Mouse (Mus musculus) adrenal gland, postnatal 36 days (tissue): ENCODE measurements around the gene Camta1. TPM values are rescaled to one million over a fixed set of nuclear protein-coding genes. Genes with fewer than 3 reads are reported as not detected.
"Not testable (repeated sequence)": the region's sequence is repeated elsewhere in the genome, so short reads cannot be mapped to it uniquely, and the experiment has no call there.

Experiments used
- DNase-seq, 2 experiments: peaks; one replicate each; pipeline ENCODE4 v3.0.0; 2021; ENCODE audit warnings: mixed read lengths in 1 of 2
- total RNA-seq, 2 experiments: library from RNA; stranded (reverse); gene quantifications; 2 replicates each; pipeline ENCODE4 v1.2.3; 2021

Gene Camta1
- total RNA-seq, 2 experiments from 2014 or later = 28.7 to 33.3 TPM

DNA sequence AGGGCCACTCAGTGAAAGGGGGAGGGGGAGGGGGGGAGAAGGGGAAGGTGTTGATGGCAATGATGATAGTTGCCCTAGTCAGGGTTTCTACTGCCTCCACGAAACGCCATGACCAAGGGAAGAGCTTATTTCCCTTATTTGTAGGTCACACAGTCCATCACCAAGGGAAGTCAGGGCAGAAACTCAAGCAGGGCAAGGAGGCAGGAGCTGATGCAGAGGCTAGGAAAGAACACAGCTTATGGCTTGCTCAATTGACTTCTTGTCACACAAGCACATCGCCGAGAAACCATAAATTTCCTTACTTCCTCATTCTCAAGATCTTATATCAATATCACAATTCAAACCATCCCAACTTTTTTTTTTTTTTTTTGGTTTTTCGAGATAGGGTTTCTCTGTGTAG, 970.4 kb downstream of the Camta1 start:
- DNase-seq = no peak

DNA sequence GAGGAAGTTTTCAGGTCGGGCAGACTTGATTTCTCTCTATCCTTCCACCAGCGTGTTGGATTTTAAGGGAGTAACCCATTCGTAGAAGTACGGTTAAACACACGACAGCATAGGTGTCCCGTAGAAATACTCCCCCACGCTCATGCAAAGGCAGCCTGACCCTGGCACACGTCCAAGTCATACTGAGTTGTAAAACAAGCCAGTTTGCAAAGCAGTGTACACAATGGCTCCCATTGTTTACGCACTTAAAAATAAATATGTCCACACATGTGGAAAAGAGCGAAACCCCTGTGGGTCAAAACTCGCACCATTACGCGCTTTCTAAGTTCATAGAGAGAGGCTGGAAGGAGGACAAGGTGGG, 971.7 kb downstream of the Camta1 start:
- no peak for DNase-seq

- DNase-seq = no peak
Measured at GRCm38 (mm10) chr4:150889273-150889954, 972.3 kb downstream of the Camta1 start.

- no peak for DNase-seq
Measured at GRCm38 (mm10) chr4:150888492-150888891, 973.2 kb downstream of the Camta1 start.

GRCm38 (mm10) chr4:150887903-150888302, 973.8 kb downstream of the Camta1 start:
- no peak for DNase-seq

GRCm38 (mm10) chr4:150882632-150883031, 979.0 kb downstream of the Camta1 start:
- DNase-seq = no peak

DNA sequence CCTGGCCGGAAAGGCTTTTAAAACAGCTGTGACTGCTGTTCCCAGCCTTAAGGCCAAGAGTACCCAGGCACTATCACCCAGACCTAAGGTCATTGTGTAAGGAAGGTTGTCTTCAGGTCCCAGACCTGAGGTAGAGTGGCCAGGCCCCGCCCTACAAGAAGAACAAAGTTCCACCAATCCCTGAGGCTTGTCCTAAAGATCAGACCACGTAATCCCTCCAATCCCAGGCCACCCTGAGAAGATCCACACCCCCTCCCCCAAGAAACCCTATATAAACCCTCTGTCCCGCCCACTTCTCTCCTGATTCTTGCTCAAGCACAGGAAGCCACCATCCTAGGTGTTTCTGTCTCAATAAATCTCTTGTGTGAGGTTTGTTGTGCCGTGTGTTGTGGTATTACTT, 981.3 kb downstream of the Camta1 start:
- no peak for DNase-seq

- DNase-seq = no peak
Measured at GRCm38 (mm10) chr4:150879631-150880030, 982.0 kb downstream of the Camta1 start.

DNA sequence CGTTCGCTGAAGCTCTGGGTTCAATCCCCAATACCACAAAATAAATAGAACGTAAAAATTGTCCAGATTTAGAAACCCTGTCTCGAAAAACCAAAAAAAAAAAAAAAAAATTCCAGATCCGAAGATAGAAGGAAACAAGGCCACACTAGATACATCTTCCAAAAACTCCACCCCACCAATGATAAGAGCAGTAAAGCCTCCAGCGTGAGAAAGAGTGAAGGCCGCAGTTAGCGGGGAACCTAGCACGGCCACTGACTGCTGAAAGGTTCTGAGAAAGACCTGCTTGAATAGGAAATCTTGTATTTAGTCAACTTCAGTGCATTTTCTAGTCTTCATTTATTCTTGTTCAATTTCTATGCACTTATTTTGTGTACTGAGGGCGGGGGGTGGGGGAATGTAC, 986.3 kb downstream of the Camta1 start:
- DNase-seq = no peak

GRCm38 (mm10) chr4:150874416-150874815, 987.3 kb downstream of the Camta1 start:
- not testable (repeated sequence) for DNase-seq

GRCm38 (mm10) chr4:150872681-150873080, 989.0 kb downstream of the Camta1 start:
- no peak for DNase-seq

DNA sequence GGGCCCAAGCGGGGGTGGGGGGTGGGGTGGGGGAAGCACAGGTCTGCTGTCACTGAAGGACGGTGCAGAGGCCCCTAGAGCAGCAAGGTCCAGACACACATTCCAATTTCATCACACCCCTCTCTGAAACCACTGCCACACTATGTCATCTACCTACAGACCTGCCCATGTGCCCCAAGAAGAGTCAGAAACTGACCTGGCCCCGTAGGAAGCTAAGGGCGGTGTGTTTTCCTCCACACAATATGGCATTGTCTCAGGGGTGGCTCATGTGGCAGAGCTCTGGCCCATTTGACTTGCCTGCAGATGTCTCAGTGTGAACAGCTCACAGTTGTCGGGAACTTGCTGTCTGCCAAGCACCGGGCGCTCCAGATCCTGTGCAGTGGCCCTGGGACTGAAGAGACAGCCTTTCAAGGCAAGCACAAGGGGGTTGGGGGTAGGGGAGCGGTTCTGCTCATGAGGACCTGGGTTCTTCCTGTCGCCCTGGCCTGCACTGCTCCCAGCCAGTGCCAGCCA, 989.5 kb downstream of the Camta1 start:
- DNase-seq = peak; percentile 59 to 76

DNA sequence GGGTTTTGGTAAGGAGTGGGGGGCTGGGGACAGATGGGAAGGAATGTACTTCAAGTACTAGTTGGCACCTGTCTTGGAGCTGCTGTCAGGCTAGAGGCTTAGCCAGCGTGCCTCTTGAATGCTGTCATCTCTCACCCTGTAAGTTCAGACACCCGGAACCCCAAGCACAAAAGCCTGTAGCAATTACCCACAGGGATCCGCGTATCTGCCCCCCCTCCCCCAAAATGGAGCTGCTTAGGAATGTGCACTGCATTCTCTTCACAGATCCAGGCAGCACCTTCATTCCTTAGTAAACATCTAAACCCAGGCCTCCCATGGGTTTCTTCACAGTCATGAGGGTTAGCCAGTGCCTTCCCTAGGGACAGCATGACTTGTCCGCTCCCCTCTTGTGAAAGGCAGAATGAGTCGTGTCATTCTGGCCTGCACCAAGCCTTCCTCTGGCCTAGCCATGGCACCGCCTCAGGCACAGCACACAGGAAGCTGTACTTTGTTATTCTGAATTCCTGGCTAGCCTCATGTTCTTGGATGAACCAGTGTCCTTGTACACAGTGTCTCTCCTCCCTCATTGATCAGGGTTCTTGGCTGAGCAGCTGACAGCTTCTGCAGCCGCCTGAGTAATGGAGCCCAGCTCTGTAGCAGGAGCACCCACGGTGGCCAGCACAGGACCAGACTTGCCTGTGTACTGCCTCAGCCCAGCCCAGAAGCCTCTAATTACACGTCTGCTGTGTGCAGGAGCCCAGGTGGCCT, 990.1 kb downstream of the Camta1 start:
- peak; percentile 79 to 82 for DNase-seq

GRCm38 (mm10) chr4:150870963-150871391, 990.7 kb downstream of the Camta1 start:
- DNase-seq = peak in 1 of 2 experiments; percentile 16

DNA sequence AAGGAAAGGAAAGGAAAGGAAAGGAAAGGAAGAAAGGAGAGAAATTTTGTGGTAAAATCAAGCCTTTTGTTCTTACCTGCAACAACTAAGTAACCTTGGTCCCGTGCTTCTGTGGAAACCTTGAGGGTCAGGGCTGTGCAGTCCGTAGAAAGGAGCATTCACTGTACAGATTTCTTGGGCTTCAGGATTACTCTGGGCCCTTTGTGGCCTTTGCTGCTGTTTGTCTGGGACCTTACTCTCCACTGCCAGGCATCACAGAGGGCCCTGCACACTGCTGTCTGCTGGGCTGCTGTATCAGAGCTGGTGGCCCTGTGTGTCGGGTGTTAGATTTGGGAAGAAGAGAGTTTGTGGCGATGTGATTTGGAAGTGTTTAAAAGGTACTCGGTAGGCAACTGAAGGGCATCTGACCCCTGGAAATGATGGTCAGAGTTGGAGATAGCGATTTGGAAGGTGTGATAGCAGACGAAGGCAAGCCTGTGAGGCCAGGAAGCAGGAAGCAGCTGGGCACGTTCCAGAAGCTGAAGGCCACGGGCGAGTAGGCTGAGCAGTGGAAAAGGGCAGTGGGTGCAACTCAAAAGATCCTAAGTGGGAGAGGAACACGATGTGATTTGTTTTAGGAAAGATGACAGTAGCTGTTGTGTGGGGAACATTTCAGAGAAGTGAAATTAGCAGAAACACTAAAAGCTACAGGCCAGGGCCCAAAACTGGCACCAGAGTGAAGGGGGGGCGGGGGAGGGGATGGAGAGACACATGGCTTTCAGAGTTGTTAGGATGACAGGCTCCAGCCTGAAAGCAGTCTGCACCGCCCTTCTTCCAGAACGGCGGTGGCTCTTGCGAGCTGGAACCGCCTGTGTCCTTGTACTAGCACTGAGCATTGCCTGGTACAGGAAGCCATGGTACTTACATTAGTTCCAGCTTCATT, 992.1 kb downstream of the Camta1 start:
- DNase-seq = peak; percentile 76 to 86

GRCm38 (mm10) chr4:150868859-150869258, 992.8 kb downstream of the Camta1 start:
- DNase-seq = no peak

DNA sequence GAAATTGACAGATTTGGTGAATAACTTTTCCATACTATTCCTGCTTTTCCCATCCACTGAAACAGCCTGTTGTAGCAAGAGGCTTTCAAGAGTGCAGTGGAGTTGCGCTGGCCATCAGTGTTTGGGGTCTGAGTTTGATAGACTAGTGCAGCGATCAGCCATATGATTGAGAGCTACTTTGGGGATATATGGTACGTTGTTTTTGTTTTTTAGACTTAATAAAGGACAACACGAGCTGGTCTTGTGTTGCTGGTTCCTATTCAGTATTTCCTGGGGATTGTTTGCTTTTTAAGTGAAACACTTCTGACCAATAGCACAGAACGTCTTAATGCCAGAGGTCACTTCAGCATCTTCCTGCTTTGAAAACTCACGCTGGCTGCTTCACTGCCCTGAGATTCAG, 993.5 kb downstream of the Camta1 start:
- no peak for DNase-seq

Other genes starting within 250 kb of the Camta1 start
- 10 to 100 TPM; 93.5 to 95.9 TPM for gene Dnajc11, start 71.8 kb upstream of the Camta1 start, total RNA-seq
- gene Thap3, start 127.1 kb upstream of the Camta1 start, total RNA-seq = 10 to 100 TPM; 19.5 to 20.5 TPM
- 10 to 100 TPM; 17.2 to 17.7 TPM for gene Phf13, start 134.4 kb upstream of the Camta1 start, total RNA-seq
- gene Klhl21, start 146.9 kb upstream of the Camta1 start, total RNA-seq = 10 to 100 TPM; 21.7 to 29.7 TPM
- 1 to 10 TPM; 8.6 to 9.7 TPM for gene Zbtb48, start 165.8 kb upstream of the Camta1 start, total RNA-seq
- not detected for gene Tas1r1, start 176.7 kb upstream of the Camta1 start, total RNA-seq
- gene Nol9, start 177.4 kb upstream of the Camta1 start, total RNA-seq = 10 to 100 TPM; 24.8 to 27.3 TPM
- gene Plekhg5, start 210.6 kb upstream of the Camta1 start, total RNA-seq = 10 to 100 TPM; 10.0 to 13.5 TPM